Mouse (Mus musculus): Measurements from ENCODE around the gene Olfr90. TPM values are rescaled to one million over a fixed set of nuclear protein-coding genes. Genes with fewer than 3 reads are reported as not detected.
"Not testable (repeated sequence)": the region's sequence is repeated elsewhere in the genome, so short reads cannot be mapped to it uniquely, and the experiment has no call there.

Gene Olfr90
- not detected in 2 replicates for polyA plus RNA-seq (2014; fragmentation: Nextera tagmentation; extraction: Ambion mirVana)

DNA sequence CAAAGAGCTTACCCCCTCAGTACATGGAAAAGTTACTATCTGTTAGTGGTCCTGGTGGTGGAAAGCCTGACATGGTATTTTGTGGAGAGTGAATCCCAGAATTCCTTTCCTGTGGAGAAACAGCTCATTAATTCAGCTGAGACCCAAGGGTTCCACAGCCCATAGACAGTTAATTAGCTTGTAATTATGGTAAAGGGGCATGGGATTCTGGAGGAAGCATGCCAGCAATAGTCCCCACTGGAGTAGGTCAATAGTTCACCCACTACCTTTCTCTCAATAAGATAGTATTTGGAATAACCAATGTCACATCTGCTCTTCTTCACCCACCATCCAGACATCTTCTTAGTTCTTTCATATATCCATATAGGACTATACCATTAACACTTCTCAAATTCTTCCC lies at the start of gene Olfr90:
TSS of gene Olfr90 (minus strand) at position 101 of the 400 bp plus-strand sequence.
- Histone ChIP-seq H3K9me3 (ENCODE audit: control insufficient read depth, low read length) (no peaks in the 10 kb centered on the region), H3K27ac (replicated peaks in 1 of 2; ENCODE audit: control insufficient read depth in 1 of 2, insufficient read depth in 1 of 2, low read depth in 2 of 2, low read length in 2 of 2) (no peak within 1 kb of the TSS), H3K27me3 (ENCODE audit: control insufficient read depth, insufficient read depth, low read length) (no peaks in the 10 kb centered on the region), H3K4me1 (ENCODE audit: control insufficient read depth in 2 of 2, insufficient read depth in 2 of 2, low read length in 2 of 2) (no peaks in the 10 kb centered on the region), H3K4me2 (ENCODE audit: low read length) (no peak within 1 kb of the TSS), H3K9ac (ENCODE audit: low read length) (no peak within 1 kb of the TSS), H3K36me3 (ENCODE audit: control insufficient read depth, insufficient read depth, low read length) (no peaks in the 10 kb centered on the region), H3K4me3 (ENCODE audit: control insufficient read depth in 1 of 2, insufficient read depth in 1 of 2, low read depth in 1 of 2, low read length in 2 of 2) (no peak within 1 kb of the TSS)
- no peak for ATAC-seq (ENCODE audit: insufficient number of reproducible peaks, insufficient read depth, low FRiP score, low read depth)

DNA sequence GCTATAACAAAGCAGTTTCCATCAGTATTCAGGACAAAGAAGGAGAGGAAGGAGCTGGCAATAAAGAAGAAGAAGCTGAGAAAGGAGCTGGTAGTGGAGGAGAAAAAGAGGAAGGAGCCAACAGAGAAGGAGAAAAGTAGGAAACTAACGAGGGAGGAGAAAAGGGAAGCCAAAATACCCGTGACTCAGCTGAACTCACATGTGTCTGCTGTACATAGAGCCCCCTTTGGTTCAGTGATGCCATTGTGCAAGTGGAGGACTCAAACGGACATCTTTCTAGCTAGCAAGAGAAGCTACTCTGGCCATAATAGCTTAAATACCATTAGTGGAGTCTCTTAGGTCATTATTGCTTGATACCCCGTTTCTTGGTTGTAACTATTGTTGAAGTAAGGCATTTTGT lies 43.1 kb upstream of the Olfr90 start:
- H3K36me3 ChIP-seq (ENCODE audit: control insufficient read depth, insufficient read depth, low read length); H3K9ac ChIP-seq (ENCODE audit: low read length); H3K9me3 ChIP-seq (ENCODE audit: control insufficient read depth, low read length); H3K4me3 ChIP-seq (ENCODE audit: control insufficient read depth in 1 of 2, insufficient read depth in 1 of 2, low read depth in 1 of 2, low read length in 2 of 2); H3K27me3 ChIP-seq (ENCODE audit: control insufficient read depth, insufficient read depth, low read length); H3K4me1 ChIP-seq (ENCODE audit: control insufficient read depth in 2 of 2, insufficient read depth in 2 of 2, low read length in 2 of 2); H3K4me2 ChIP-seq (ENCODE audit: low read length); H3K27ac ChIP-seq (replicated peaks in 1 of 2; ENCODE audit: control insufficient read depth in 1 of 2, insufficient read depth in 1 of 2, low read depth in 2 of 2, low read length in 2 of 2); ATAC-seq (ENCODE audit: insufficient number of reproducible peaks, insufficient read depth, low FRiP score, low read depth): not testable (repeated sequence)
- WGBS: 61% methylated on average over 4 of the region's 4 CpGs

DNA sequence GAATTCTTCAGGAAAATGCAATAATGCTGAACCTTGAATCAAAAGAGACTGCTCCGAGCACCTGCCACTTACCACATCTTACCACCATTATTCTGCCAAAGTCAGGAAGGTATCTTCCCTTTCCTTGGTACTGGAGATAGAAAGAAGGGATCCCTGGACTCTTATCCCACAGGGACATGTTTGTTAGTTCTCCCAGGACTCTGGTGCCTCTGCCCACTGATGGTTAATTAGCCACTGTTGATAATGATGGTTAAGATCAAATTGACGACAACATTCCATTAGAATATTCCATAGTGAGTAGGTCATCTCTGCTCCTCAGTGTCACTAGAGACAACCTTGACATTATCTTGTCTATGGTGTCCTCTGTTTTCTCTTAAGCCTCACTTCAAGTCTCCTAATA lies 31.7 kb upstream of the Olfr90 start, which contains the start of gene Olfr92:
TSS of gene Olfr92 (minus strand) at position 101 of the 400 bp plus-strand sequence.
- WGBS: 76% methylated on average over 2 of the region's 2 CpGs
- Histone ChIP-seq H3K27ac (replicated peaks in 1 of 2; ENCODE audit: control insufficient read depth in 1 of 2, insufficient read depth in 1 of 2, low read depth in 2 of 2, low read length in 2 of 2) (no peak within 1 kb of the TSS), H3K4me1 (ENCODE audit: control insufficient read depth in 2 of 2, insufficient read depth in 2 of 2, low read length in 2 of 2) (no peaks in the 10 kb centered on the region), H3K36me3 (ENCODE audit: control insufficient read depth, insufficient read depth, low read length) (no peaks in the 10 kb centered on the region), H3K4me3 (ENCODE audit: control insufficient read depth in 1 of 2, insufficient read depth in 1 of 2, low read depth in 1 of 2, low read length in 2 of 2) (no peak within 1 kb of the TSS), H3K9me3 (ENCODE audit: control insufficient read depth, low read length) (no peaks in the 10 kb centered on the region), H3K4me2 (ENCODE audit: low read length) (no peak within 1 kb of the TSS), H3K9ac (ENCODE audit: low read length) (no peak within 1 kb of the TSS), H3K27me3 (ENCODE audit: control insufficient read depth, insufficient read depth, low read length) (no peaks in the 10 kb centered on the region)
- ATAC-seq (ENCODE audit: insufficient number of reproducible peaks, insufficient read depth, low FRiP score, low read depth): no peak

DNA sequence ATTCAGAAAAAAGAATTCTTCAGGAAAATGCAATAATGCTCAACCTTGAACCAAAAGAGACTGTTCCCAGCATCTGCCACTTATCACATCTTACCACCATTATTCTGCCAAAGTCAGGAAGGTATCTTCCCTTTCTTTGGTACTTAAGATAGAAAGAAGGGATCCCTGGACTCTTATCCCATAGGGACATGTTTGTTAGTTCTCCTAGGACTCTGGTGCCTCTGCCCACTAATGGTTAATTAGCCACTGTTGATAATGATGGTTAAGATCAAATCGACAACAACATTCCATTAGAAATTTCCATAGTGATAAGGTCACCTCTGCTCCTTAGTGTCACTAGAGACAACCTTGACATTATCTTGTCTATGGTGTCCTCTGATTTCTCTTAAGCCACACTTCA lies 9.9 kb upstream of the Olfr90 start, which contains the start of gene Olfr91:
TSS of gene Olfr91 (minus strand) at position 101 of the 400 bp plus-strand sequence.
- Histone ChIP-seq H3K4me2 (ENCODE audit: low read length) (no peak within 1 kb of the TSS), H3K27ac (replicated peaks in 1 of 2; ENCODE audit: control insufficient read depth in 1 of 2, insufficient read depth in 1 of 2, low read depth in 2 of 2, low read length in 2 of 2) (no peak within 1 kb of the TSS), H3K36me3 (ENCODE audit: control insufficient read depth, insufficient read depth, low read length) (no peaks in the 10 kb centered on the region), H3K4me3 (ENCODE audit: control insufficient read depth in 1 of 2, insufficient read depth in 1 of 2, low read depth in 1 of 2, low read length in 2 of 2) (no peak within 1 kb of the TSS), H3K4me1 (ENCODE audit: control insufficient read depth in 2 of 2, insufficient read depth in 2 of 2, low read length in 2 of 2) (no peaks in the 10 kb centered on the region), H3K27me3 (ENCODE audit: control insufficient read depth, insufficient read depth, low read length) (no peaks in the 10 kb centered on the region), H3K9me3 (ENCODE audit: control insufficient read depth, low read length) (no peaks in the 10 kb centered on the region), H3K9ac (ENCODE audit: low read length) (no peak within 1 kb of the TSS)
- 67% methylated on average over 1 of the region's 1 CpGs for WGBS
- ATAC-seq (ENCODE audit: insufficient number of reproducible peaks, insufficient read depth, low FRiP score, low read depth): no peak

DNA sequence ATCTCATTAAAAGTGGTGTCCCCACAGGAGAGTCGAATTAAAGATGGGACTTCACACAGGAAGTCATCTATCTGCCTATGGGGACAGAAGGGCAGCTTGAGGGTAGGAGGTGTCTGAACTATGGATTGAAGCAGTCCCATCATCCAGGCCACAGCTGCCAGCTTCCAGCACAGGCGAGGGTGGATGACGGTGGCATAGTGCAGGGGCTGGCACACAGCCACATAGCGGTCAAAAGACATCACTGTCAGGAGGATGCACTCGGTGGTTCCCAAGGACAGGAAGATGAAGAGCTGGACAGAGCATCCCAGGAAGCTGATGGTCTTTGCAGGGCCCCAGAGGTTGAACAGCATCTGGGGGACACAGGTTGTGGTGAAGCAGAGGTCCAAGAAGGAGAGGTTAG lies 5.0 kb upstream of the Olfr90 start:
- H3K9ac ChIP-seq (ENCODE audit: low read length): no peak overlapping the region
- no peaks in the 10 kb centered on the region for H3K4me1 ChIP-seq (ENCODE audit: control insufficient read depth in 2 of 2, insufficient read depth in 2 of 2, low read length in 2 of 2)
- no peak overlapping the region for H3K4me3 ChIP-seq (ENCODE audit: control insufficient read depth in 1 of 2, insufficient read depth in 1 of 2, low read depth in 1 of 2, low read length in 2 of 2)
- no peak overlapping the region for H3K4me2 ChIP-seq (ENCODE audit: low read length)
- H3K9me3 ChIP-seq (ENCODE audit: control insufficient read depth, low read length): no peaks in the 10 kb centered on the region
- H3K27ac ChIP-seq (replicated peaks in 1 of 2; ENCODE audit: control insufficient read depth in 1 of 2, insufficient read depth in 1 of 2, low read depth in 2 of 2, low read length in 2 of 2): no peak overlapping the region
- no peaks in the 10 kb centered on the region for H3K27me3 ChIP-seq (ENCODE audit: control insufficient read depth, insufficient read depth, low read length)
- 71% methylated on average over 5 of the region's 5 CpGs for WGBS
- ATAC-seq (ENCODE audit: insufficient number of reproducible peaks, insufficient read depth, low FRiP score, low read depth): no peak
- H3K36me3 ChIP-seq (ENCODE audit: control insufficient read depth, insufficient read depth, low read length): no peaks in the 10 kb centered on the region

DNA sequence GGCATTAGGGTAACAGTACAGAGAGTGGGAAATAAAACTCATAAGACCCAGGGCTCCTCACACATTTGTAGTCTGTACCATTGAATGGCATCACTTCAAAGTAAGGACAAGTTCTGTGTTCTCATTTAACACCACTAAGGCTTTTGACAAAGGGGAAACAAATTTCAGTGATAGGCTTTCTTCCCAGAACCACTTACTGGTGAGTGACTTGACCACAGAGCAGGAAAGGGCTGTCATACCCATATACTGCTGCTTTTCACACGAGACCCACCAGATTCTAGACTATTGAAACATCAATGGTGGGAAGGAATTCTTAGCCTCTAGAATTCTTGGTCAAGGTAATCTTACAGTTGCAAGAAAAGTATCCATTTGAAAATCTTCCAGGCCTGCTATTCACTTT lies 3.9 kb upstream of the Olfr90 start:
- Histone ChIP-seq H3K9me3 (ENCODE audit: control insufficient read depth, low read length) (no peaks in the 10 kb centered on the region), H3K9ac (ENCODE audit: low read length) (no peak overlapping the region), H3K27me3 (ENCODE audit: control insufficient read depth, insufficient read depth, low read length) (no peaks in the 10 kb centered on the region), H3K4me2 (ENCODE audit: low read length) (no peak overlapping the region), H3K4me3 (ENCODE audit: control insufficient read depth in 1 of 2, insufficient read depth in 1 of 2, low read depth in 1 of 2, low read length in 2 of 2) (no peak overlapping the region), H3K27ac (replicated peaks in 1 of 2; ENCODE audit: control insufficient read depth in 1 of 2, insufficient read depth in 1 of 2, low read depth in 2 of 2, low read length in 2 of 2) (no peak overlapping the region), H3K4me1 (ENCODE audit: control insufficient read depth in 2 of 2, insufficient read depth in 2 of 2, low read length in 2 of 2) (no peaks in the 10 kb centered on the region), H3K36me3 (ENCODE audit: control insufficient read depth, insufficient read depth, low read length) (no peaks in the 10 kb centered on the region)
- no peak for ATAC-seq (ENCODE audit: insufficient number of reproducible peaks, insufficient read depth, low FRiP score, low read depth)
- WGBS: 53% methylated on average over 1 of the region's 1 CpGs

DNA sequence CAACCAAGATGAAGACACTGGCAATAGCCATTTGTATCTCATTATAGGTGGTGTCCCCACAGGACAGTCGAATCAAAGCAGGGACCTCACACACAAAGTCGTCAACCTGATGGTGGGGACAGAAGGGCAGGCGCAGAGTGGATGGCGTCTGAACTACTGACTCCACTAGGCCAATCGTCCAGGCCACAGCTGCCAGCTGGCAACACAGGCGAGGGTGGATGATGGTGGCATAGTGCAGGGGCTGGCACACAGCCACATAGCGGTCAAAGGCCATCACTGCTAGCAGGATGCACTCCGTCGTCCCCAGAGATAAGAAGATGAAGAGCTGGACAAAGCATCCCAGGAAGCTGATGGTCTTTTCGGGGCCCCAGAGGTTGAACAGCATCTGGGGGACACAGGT lies 2.8 kb downstream of the Olfr90 start:
- Histone ChIP-seq H3K9me3 (ENCODE audit: control insufficient read depth, low read length) (no peaks in the 10 kb centered on the region), H3K4me1 (ENCODE audit: control insufficient read depth in 2 of 2, insufficient read depth in 2 of 2, low read length in 2 of 2) (no peaks in the 10 kb centered on the region; a peak in 1 of 4 replicates), H3K9ac (ENCODE audit: low read length) (no peak overlapping the region), H3K27ac (replicated peaks in 1 of 2; ENCODE audit: control insufficient read depth in 1 of 2, insufficient read depth in 1 of 2, low read depth in 2 of 2, low read length in 2 of 2) (no peak overlapping the region), H3K4me2 (ENCODE audit: low read length) (no peak overlapping the region), H3K4me3 (ENCODE audit: control insufficient read depth in 1 of 2, insufficient read depth in 1 of 2, low read depth in 1 of 2, low read length in 2 of 2) (no peak overlapping the region), H3K36me3 (ENCODE audit: control insufficient read depth, insufficient read depth, low read length) (no peaks in the 10 kb centered on the region), H3K27me3 (ENCODE audit: control insufficient read depth, insufficient read depth, low read length) (no peaks in the 10 kb centered on the region)
- ATAC-seq (ENCODE audit: insufficient number of reproducible peaks, insufficient read depth, low FRiP score, low read depth): no peak
- 59% methylated on average over 10 of the region's 10 CpGs for WGBS

DNA sequence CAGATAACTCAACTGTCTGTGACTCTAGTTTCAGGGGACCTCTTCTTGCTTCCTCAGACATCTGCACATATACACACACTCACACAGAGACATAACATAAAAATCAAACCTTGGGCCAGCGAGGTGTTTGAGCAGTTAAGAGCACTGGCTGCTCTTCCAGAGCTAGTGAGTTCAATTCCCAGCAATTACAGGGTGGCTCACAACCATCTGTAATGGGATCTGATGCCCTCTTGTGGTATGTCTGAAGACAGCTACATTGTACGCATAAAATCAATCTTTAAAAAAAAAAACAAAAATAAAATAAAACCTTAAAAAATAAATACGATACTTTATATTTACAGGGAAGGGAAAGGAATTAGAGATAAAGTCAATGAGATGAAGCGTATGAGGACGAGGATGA lies 3.7 kb downstream of the Olfr90 start:
- H3K9me3 ChIP-seq (ENCODE audit: control insufficient read depth, low read length): no peaks in the 10 kb centered on the region
- H3K27me3 ChIP-seq (ENCODE audit: control insufficient read depth, insufficient read depth, low read length): no peaks in the 10 kb centered on the region
- H3K36me3 ChIP-seq (ENCODE audit: control insufficient read depth, insufficient read depth, low read length): no peaks in the 10 kb centered on the region
- peaks cover 0 to 4% of the 10 kb centered on the region in 2 experiments; a peak in 2 of 4 replicates for H3K4me1 ChIP-seq (ENCODE audit: control insufficient read depth in 2 of 2, insufficient read depth in 2 of 2, low read length in 2 of 2)
- ATAC-seq (ENCODE audit: insufficient number of reproducible peaks, insufficient read depth, low FRiP score, low read depth): no peak
- no peak overlapping the region for H3K9ac ChIP-seq (ENCODE audit: low read length)
- H3K27ac ChIP-seq (replicated peaks in 1 of 2; ENCODE audit: control insufficient read depth in 1 of 2, insufficient read depth in 1 of 2, low read depth in 2 of 2, low read length in 2 of 2): no peak overlapping the region
- WGBS: 61% methylated on average over 5 of the region's 5 CpGs
- H3K4me3 ChIP-seq (ENCODE audit: control insufficient read depth in 1 of 2, insufficient read depth in 1 of 2, low read depth in 1 of 2, low read length in 2 of 2): no peak overlapping the region
- no peak overlapping the region for H3K4me2 ChIP-seq (ENCODE audit: low read length)
